Mouse (Mus musculus) skeletal muscle tissue, adult 2 months (tissue): ENCODE data around the gene Sdk1.
"Not testable (repeated sequence)": the region's sequence is repeated elsewhere in the genome, so short reads cannot be mapped to it uniquely, and the experiment has no call there.

Experiments used
- DNase-seq: peaks from one replicate; pipeline ENCODE4 v3.0.0-alpha.2; 2012; ENCODE audit warnings: low read depth, low spot score

The Sdk1 gene

GRCm38 (mm10) chr5:141633271-141633670 is 392.0 kb downstream of the Sdk1 start:
- DNase-seq: no peak

GRCm38 (mm10) chr5:141636406-141636805 is 395.1 kb downstream of the Sdk1 start:
- no peak for DNase-seq

- DNase-seq: not testable (repeated sequence)
Observed at GRCm38 (mm10) chr5:141637054-141637453, 395.8 kb downstream of the Sdk1 start.

- DNase-seq: no peak
Observed at GRCm38 (mm10) chr5:141645671-141646070, 404.4 kb downstream of the Sdk1 start.

GRCm38 (mm10) chr5:141646621-141647020 is 405.3 kb downstream of the Sdk1 start:
- no peak for DNase-seq

GRCm38 (mm10) chr5:141649831-141650375 is 408.6 kb downstream of the Sdk1 start:
- no peak for DNase-seq

GRCm38 (mm10) chr5:141651690-141652377 is 410.5 kb downstream of the Sdk1 start:
- DNase-seq: no peak

- DNase-seq: no peak
Observed at GRCm38 (mm10) chr5:141676371-141676770, 435.1 kb downstream of the Sdk1 start.

- DNase-seq: no peak
Observed at GRCm38 (mm10) chr5:141677034-141677433, 435.7 kb downstream of the Sdk1 start.

GRCm38 (mm10) chr5:141677841-141678240 is 436.6 kb downstream of the Sdk1 start:
- no peak for DNase-seq

GRCm38 (mm10) chr5:141686876-141687420 is 445.7 kb downstream of the Sdk1 start:
- no peak for DNase-seq

GRCm38 (mm10) chr5:141689442-141690105 is 448.3 kb downstream of the Sdk1 start:
- no peak for DNase-seq

GRCm38 (mm10) chr5:141691482-141691975 is 450.2 kb downstream of the Sdk1 start:
- DNase-seq: peak; percentile 86

GRCm38 (mm10) chr5:141693716-141694115 is 452.4 kb downstream of the Sdk1 start:
- no peak for DNase-seq

GRCm38 (mm10) chr5:141694901-141695300 is 453.6 kb downstream of the Sdk1 start:
- DNase-seq: no peak

GRCm38 (mm10) chr5:141698406-141698805 is 457.1 kb downstream of the Sdk1 start:
- no peak for DNase-seq

GRCm38 (mm10) chr5:141720751-141721150 is 479.5 kb downstream of the Sdk1 start:
- no peak for DNase-seq

- DNase-seq: no peak
Observed at GRCm38 (mm10) chr5:141727968-141728367, 486.7 kb downstream of the Sdk1 start.

- no peak for DNase-seq
Observed at GRCm38 (mm10) chr5:141730006-141730405, 488.7 kb downstream of the Sdk1 start.

GRCm38 (mm10) chr5:141738725-141739124 is 497.4 kb downstream of the Sdk1 start:
- no peak for DNase-seq

GRCm38 (mm10) chr5:141748793-141749192 is 507.5 kb downstream of the Sdk1 start:
- no peak for DNase-seq

GRCm38 (mm10) chr5:141754278-141754677 is 513.0 kb downstream of the Sdk1 start:
- peak; percentile 9 for DNase-seq
